Mouse (Mus musculus): ENCODE data around the gene Ezr.

DNA sequence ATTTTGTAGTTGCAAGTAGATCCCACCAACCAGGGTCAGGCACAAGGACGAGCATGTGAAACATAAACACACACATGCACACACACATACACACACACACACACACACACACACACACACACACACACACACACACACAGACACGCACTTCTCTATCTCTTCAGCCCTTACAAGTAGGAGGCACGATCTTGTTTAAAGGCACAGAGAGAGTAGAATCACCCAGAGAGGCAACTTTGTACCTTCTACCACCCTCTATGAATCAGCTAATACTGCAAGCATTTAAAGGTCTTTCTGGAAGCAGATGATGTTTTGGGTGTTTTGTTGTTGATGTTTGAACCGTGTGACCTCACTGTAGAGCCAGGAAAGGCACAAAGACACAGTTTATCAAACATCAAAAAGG is 6.9 kb downstream of the Ezr start:
- TF ChIP-seq CTCF (IDR thresholded peaks at IDR 0.05; ENCODE audit: low read depth, low read length) (no peak), EP300 (IDR thresholded peaks at IDR 0.05; ENCODE audit: insufficient read depth, low read depth, low read length) (no peak)

Measured in ES-Bruce4 (cell line).